ENCODE assay signal across 8 mouse cellular contexts in the genomic region with DNA sequence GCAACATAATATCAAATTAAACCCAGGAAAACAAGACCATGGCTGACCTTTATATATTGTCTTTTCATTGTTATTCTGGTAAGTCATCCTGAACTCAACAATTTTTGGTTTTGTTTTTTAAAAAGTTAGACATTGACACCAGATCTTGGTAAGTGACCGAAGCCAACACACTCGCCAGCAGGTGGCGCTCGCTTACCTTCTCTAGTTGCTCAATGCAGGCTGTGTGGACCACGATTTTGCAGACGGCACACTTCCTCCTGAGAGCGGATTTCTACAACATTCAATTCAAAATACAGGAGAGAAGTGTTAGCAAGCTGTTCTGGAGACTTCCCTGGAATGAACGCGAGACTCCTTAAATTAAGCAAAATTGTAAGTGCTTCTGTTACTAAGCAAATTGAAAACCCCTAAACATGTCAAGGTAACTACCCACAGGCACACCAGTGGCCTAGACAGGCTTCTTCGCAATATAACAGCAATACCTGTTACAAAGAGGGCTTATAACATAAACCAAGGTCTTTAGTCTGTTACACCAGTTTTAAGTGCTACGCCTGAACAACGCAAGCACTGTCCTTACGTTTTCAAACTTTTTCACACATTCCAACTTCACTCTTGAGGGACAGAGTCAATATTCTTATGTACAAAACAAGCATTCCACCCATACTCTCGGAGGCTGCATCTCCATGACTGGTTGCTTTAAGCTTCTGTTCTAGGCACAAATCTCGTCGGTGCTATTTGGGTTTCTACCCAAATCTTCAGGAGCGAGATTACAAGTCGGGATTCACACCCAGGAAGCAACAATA.
DNase-seq lines count a peak whose midpoint lies in the region; ATAC-seq and TF ChIP-seq lines count a peak whose summit lies in the region.

No protein-coding gene starts in this region.

- no peaks in the 10 kb centered on the region for H3K4me1 ChIP-seq in midbrain, embryonic 11.5 days (ENCODE audit: control insufficient read depth, insufficient read depth, low read length)
- no peaks in the 10 kb centered on the region for H3K4me1 ChIP-seq in small intestine, adult 2 months (ENCODE audit: control insufficient read depth, insufficient read depth, insufficient read length, low read length)

- WGBS in midbrain, embryonic 11.5 days = 48% methylated on average over 18 of the region's 18 CpGs
- 41% methylated on average over 18 of the region's 18 CpGs for WGBS in small intestine, adult 2 months

- no peaks in the 10 kb centered on the region for H3K27me3 ChIP-seq in midbrain, embryonic 11.5 days (ENCODE audit: control insufficient read depth, insufficient read depth, low read length)
- no peaks in the 10 kb centered on the region for H3K27me3 ChIP-seq in small intestine, adult 2 months (ENCODE audit: control insufficient read depth, insufficient read depth, low read length)

- ATAC-seq in common myeloid progenitor, adult 5-6 weeks (replicated peaks; ENCODE audit: low read depth, poor library complexity, severe bottlenecking) = peak; percentile 93
- ATAC-seq in inflammation-experienced regulatory T-cells, adult 6 months = peak; percentile 70
- ATAC-seq in midbrain, embryonic 11.5 days (ENCODE audit: low FRiP score) = peak; percentile 74; the same call in 1 of the 2 replicates
- no peak for ATAC-seq in erythroblast, adult 5-6 weeks (replicated peaks; ENCODE audit: low FRiP score, poor library complexity, severe bottlenecking)

- no peak overlapping the region for H3K4me3 ChIP-seq in midbrain, embryonic 11.5 days (ENCODE audit: low read depth, low read length)
- H3K4me3 ChIP-seq in small intestine, adult 2 months (ENCODE audit: low read depth, low read length) = no peak overlapping the region

- TF ChIP-seq CTCF in small intestine, adult 2 months (IDR thresholded peaks at IDR 0.05; ENCODE audit: extremely low read depth, insufficient read length, insufficient replicate concordance, low read depth, low read length) = peak; percentile 92

- no peak overlapping the region for H3K4me2 ChIP-seq in midbrain, embryonic 11.5 days

- H3K36me3 ChIP-seq in midbrain, embryonic 11.5 days (ENCODE audit: control insufficient read depth, insufficient read depth, low read length) = no peaks in the 10 kb centered on the region
- no peaks in the 10 kb centered on the region for H3K36me3 ChIP-seq in small intestine, adult 2 months (ENCODE audit: control insufficient read depth, insufficient read depth, low read length)

- no peak for TF ChIP-seq POLR2A in small intestine, adult 2 months (IDR thresholded peaks at IDR 0.05; ENCODE audit: low read depth, low read length)

- no peak overlapping the region for H3K27ac ChIP-seq in midbrain, embryonic 11.5 days (ENCODE audit: low read depth, low read length)
- H3K27ac ChIP-seq in small intestine, adult 2 months (ENCODE audit: insufficient read depth, low read depth, low read length) = no peak overlapping the region

- H3K9me3 ChIP-seq in midbrain, embryonic 11.5 days (ENCODE audit: control insufficient read depth, low read length) = no peaks in the 10 kb centered on the region

- H3K9ac ChIP-seq in midbrain, embryonic 11.5 days (ENCODE audit: low read length) = no peak overlapping the region

- peak; percentile 97 for DNase-seq in adipocyte (ENCODE audit: low spot score)
- peak; percentile 86 for DNase-seq in gastrocnemius, postnatal 14 days
- peak; percentile 43 to 92 for DNase-seq in left cerebral cortex, adult 9 months (ENCODE audit: low spot score in 2 of 2)
- peak; percentile 98 for DNase-seq in midbrain, embryonic 11.5 days (ENCODE audit: low spot score, missing footprints)

- intact Hi-C loops in gastrocnemius, postnatal 14 days (cut with DNase I; ENCODE audit: low total_unique reads) = loop anchor here (2.0 kb wide), 1 partner anchor 255 kb away; no protein-coding TSS in a partner anchor
